Mouse (Mus musculus) CD4-positive helper T cell, adult 2 months (primary cell): ENCODE measurements around the gene Atp5f1.
"Not testable (repeated sequence)": the region's sequence is repeated elsewhere in the genome, so short reads cannot be mapped to it uniquely, and the experiment has no call there.

Experiments used
- DNase-seq: peaks from one replicate; pipeline ENCODE4 v3.0.0-alpha.2; 2012; ENCODE audit warnings: low read depth, missing footprints, low spot score

Gene Atp5f1

GRCm38 (mm10) chr3:105931095-105931494, 28.8 kb downstream of the Atp5f1 start:
- DNase-seq = no peak

DNA sequence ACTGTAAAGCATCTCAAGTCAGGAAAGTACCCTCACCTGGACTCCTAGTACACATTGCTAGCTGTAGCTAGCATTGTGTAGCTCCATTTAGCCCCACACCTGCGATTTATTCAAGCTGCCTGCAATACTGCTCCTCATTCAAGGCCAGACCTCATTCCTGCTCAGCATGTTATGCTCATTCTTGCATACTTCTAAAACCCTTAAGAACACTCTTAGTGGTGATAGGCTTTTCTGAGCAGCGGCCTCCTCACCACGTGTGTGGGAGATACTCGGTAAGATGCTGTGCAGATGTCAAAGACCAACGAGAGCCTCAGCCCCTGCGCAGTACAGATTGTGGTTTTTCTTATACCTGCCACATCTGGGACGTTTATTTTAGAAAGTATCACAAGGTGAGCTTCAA, 30.1 kb downstream of the Atp5f1 start:
- DNase-seq = no peak

- no peak for DNase-seq
Observed at GRCm38 (mm10) chr3:105928781-105929180, 31.1 kb downstream of the Atp5f1 start.

- no peak for DNase-seq
Observed at GRCm38 (mm10) chr3:105928195-105928569, 31.7 kb downstream of the Atp5f1 start.

- DNase-seq = no peak
Observed at GRCm38 (mm10) chr3:105927561-105928194, 32.2 kb downstream of the Atp5f1 start.

DNA sequence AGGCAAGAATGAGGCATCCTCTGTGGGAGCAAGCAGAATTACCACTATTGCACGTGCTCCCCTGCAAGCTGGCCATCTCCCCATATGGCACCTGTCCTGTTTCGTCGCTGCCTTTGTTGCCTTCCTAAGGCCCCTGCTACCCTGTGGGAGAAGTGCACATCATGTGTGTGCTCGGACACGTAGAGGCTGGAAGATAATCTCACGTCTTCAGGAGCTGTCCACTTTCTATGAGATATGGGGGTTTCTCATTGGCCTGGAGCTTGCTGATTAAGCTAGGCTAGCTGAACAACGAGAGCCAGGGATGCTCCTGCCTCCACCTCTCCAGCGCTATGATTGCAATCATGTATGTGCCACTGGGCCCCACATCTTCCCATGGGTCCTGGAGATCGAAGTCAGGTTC, 35.3 kb downstream of the Atp5f1 start:
- no peak for DNase-seq

- DNase-seq = no peak
Observed at GRCm38 (mm10) chr3:105921959-105922358, 37.9 kb downstream of the Atp5f1 start.

DNA sequence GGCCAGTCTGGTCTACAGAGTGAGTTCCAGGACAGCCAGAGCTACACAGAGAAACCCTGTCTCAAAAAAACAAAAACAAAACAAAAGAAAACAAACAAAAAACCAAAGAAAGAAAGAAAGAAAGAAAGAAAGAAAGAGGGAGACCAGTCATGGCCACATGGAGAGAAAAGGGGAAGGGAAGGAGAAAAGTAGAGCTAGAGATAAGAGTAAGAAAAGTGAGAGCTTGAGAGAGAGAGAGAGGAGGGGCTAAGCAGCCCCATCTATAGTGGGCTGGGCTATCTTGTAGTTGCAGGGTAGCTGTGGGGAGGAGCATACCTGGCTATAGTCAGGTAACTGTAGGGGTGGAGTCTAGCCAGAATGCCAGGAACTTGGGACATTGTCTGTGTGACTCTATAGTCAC, 39.2 kb downstream of the Atp5f1 start:
- DNase-seq = not testable (repeated sequence)

DNA sequence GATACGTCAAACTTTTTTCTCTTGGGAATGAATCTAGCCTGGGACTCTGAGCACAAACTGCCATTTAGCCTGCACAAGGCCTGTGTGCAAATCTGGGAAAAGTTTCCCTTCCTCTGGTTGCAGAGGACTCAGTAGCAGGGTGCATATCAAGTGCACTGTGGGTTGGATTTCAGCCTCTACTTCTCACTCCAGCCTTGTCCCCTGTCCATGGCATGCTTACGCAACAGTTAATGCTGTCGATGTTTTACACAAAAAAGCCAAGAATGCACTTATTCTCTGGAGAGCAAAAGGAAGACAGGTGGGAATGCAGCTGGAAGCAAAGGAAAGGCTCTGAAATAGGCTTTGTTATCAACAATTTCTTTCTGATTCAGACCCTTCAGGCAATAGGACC, 41.5 kb downstream of the Atp5f1 start:
- DNase-seq = no peak

- DNase-seq = no peak
Observed at GRCm38 (mm10) chr3:105917656-105918354, 42.1 kb downstream of the Atp5f1 start.

GRCm38 (mm10) chr3:105916455-105916854, 43.4 kb downstream of the Atp5f1 start:
- DNase-seq = not testable (repeated sequence)

DNA sequence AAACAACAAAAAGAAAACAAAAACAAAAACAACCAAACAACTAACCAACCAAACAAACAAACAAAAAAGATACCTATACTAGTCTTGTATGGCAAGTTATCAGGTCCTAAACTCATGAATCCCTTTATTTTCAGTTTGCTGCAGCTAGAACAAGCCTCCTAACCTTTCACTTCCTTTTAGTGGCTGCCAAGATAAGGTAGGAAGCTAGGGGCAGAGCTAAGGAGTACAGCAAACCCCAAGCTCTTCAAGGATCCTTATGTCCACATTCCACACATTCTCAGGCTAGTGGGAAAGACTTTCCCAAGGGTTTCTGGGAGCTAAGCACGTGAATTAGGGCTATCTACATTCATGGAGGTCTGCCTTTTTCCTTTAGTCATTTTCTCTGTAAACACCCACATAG, 44.6 kb downstream of the Atp5f1 start:
- no peak for DNase-seq

DNA sequence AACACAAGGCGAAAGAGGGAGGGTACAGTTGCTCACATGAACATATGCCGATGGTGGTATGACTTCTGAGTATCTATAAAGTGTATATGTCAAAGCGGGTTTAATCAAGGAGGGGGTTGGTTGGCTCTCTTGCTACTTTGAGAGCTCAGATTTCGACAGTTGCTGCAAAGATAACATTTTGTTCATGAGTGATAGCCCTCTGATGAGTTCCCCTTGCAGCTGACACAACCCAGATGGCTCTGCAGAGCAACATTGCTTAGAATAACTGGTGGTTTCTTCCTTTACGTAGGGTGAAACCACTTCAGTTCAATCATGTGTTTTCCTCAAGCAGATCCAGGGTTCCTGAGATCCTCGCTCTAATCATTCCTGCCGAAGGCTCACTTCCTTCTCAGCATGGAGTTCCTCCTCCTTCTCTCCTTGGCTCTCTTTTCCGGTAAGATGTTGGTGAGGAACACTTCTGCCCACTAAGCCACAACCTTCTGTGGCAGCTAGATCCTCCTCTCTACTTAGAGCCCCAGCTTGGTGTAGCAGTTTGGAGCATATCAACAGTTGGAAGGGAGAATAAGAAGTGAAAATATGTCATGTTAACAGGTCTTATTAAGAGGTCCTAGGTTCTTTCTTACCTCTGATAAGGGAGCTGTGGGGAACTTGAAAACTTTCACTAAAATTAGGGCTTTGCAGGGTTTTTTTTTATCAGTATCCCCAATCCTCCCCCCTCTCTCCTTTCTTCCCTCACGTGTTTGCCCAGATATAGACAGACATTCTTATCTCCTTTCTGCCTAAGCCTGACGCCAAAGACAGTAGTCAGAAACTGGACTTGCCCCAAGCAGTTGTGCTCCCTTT, 45.8 kb downstream of the Atp5f1 start:
- DNase-seq = no peak

DNA sequence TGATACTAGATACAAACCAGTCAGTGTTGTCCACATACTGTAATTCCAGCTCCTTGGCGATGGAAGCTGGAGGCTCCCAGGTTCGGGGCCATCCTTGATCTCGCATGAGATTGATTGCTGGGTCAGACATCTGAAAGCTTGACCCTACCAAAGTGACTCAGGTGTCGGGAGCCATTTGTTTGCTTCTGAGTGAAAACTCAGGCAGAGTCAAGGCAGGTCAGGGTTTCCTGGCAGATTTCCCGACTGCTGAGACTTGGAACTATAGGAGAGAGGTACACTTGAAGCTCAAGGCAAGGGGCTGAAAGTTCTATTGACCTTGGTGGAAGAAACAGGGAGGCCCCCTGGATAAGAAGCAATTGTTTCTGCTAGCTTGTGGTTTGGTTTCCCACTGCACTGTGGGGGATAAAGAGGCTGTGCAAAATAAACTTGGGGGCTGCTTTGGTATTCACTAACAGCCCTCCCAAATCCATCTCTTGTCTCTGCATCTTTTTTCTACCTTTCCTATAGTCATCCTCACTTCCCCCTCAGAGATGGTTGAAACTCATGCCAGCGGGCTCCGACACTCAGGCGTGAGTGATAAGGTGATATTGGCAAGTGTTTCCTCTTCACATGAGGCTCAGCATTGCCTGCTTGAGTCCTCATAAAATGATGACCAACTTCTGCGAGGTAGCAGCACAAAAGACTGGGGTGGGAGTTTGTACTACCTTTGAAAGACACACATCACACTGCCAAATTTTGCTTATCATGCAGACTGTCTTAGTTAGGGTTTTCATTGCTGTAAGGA, 47.6 kb downstream of the Atp5f1 start:
- DNase-seq = no peak

DNA sequence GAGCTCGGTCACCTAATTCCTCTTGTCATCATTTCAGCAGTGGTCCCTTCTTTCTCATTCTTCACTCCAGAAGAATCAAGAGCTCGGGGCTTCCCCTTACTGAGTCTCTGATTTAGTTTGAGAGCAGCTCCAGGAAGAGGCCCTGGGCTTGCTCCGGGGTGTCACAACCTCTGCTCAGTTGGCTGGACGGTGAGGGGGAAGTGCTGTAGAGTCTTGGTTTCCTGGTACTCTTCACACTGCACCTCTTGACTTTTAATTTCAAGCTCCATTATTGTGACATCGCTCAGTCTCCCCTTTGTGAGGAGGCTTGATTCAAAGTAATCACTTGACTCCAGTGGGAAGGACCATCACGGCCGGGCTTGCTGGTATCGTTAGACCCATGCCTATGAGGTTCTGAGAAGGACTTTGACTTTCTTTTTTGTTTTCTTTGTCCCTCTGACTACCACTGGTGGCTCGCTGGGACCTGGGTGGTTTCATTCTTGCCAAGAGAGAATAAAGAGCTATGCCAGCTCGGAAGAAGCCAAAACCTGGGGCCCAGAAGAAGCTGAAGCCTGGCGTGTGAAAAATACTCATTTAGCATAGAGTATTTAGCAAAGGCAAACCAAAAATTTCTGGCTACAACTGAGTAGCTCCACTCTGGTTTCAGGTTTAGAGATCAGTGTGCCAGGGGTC, 49.2 kb downstream of the Atp5f1 start:
- peak; percentile 62 for DNase-seq

GRCm38 (mm10) chr3:105908976-105909375, 50.9 kb downstream of the Atp5f1 start:
- DNase-seq = no peak

DNA sequence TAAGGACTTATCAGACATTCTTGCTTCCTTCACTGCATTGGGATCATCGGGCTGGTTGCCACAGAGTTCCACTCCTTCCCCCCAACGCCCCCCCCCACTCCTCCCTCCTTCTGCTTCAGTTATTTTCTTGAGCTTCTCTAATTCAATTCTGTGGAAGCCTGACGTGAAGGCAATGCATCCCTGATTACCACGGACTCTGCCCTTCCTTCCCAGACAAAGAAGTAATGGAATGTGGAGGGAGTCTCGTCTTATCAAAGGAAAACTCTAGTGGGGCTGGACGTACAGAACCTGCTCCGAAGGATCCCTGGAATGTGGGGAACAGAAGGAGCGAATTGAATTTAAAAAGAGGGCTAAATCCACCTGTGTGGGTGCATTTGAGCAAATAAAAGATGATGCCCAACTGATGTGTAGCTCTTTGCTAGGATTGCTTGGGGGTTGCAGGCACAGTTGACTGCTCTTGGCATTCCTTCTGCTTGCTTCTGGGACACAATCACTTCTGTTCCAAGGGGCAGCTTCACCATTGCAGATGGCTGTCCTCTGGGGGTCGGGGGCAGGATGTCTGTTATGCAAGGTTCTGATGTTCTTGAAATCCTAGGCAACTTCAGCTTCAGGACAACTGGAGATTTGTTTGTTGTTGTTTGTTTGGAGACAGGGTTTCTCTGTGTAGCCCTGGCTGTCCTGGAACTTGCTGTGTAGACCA, 51.8 kb downstream of the Atp5f1 start:
- DNase-seq = no peak

DNA sequence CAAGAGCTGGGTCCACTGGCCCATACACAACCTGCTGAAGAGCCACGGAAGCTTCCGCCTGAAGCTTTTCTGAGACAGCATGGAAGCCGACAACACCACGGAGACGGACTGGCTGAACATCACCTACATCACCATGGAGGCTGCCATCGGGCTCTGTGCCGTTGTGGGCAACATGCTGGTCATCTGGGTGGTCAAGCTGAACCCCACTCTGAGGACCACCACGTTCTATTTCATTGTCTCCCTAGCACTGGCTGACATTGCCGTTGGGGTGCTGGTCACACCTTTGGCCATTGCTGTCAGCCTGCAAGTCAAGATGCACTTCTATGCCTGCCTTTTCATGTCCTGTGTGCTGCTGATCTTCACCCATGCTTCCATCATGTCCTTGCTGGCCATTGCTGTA, 55.2 kb downstream of the Atp5f1 start:
- DNase-seq = no peak

GRCm38 (mm10) chr3:105904213-105904612, 55.7 kb downstream of the Atp5f1 start:
- DNase-seq = no peak

DNA sequence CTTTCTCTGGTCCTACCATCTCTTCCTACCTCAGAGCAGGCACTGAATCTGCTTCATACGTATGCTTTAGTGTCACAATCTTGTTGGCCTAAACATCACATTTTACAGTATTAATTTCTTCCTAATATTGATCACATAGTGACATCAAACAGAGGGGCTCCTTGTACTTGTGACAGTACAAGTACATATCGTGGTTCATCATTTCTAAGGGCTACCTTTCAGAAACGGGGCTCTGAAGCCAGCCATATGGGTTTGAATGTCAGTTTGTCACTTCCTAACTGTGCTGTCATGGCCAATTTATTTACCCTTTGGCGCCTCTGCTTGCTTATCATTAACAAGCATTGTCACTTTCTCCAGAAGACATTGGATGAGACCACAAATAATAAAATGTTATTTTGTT, 58.4 kb downstream of the Atp5f1 start:
- DNase-seq = no peak

DNA sequence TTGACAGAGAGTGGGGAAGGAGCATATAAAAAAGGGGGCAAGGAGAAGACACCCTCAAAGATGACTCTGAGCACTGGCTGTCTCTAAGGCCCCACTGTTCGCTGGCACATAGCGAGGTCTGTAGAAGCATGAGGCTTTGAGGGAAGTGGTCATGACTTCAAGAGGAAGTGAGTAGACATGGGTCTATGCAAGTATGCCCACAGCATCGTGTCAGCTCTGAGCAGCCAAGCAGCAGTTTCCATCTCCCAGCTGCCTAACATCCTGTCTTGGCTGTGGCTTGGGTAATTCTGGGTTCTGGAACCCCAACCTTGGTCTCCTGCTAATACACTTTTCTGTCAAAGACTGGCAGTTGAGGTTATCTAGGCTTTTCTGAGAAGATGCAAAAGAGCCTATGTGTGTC, 59.2 kb downstream of the Atp5f1 start:
- peak; percentile 49 for DNase-seq
